Mouse (Mus musculus) cerebellum, postnatal 4 days (tissue): ENCODE results near the gene Plcb2.

Experiments
- DNase-seq, 2 experiments: peaks; one replicate each; pipeline ENCODE4 v3.0.0; 2022; ENCODE audit warnings: low spot score in 2 of 2, mixed read lengths in 1 of 2

Gene Plcb2

DNA sequence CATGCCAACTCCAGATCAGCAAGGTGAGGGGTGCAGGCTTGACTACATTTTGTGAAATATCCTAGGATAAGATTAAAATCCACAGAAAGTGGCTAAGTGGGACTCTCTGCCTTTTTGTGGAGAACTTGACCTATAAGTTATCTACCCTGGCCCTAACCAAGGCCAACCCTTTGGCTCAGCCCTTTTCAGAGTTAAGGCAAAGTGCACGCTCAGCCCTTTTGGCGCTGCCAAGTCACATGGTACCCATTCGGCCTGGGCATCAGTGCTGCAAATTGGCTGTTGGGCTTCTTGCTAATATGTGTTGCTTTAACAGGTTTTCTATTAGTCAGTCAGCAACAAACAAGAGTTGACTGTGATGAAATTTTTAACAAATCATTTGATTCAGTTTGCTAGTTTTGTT is 40.4 kb downstream of the Plcb2 start:
- DNase-seq, result no peak

DNA sequence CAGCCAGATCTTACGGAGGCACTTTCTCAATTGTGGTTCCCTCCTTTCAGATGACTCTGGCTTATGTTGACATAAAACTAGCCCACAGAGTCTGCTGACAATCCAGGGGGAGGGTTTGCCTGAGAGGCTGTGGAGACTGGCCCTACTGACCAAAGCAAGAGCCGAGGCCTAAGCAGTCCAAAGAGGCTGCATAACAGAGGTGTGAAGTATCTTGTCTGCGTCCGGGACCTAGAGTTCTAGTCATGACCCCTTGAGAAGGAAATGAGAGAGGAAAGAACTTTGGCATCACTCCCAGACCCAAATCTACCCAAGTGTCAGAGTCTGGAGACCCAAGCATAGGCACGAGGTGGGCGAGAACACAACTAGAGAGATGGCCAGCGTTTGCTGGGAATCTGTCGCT is 41.5 kb downstream of the Plcb2 start:
- no peak for DNase-seq

GRCm38 (mm10) chr2:118685088-118685487 is 43.1 kb downstream of the Plcb2 start:
- DNase-seq, result no peak

- DNase-seq, result no peak
Observed at GRCm38 (mm10) chr2:118682544-118683260, 45.5 kb downstream of the Plcb2 start.

GRCm38 (mm10) chr2:118680926-118681325 is 47.3 kb downstream of the Plcb2 start:
- no peak for DNase-seq

DNA sequence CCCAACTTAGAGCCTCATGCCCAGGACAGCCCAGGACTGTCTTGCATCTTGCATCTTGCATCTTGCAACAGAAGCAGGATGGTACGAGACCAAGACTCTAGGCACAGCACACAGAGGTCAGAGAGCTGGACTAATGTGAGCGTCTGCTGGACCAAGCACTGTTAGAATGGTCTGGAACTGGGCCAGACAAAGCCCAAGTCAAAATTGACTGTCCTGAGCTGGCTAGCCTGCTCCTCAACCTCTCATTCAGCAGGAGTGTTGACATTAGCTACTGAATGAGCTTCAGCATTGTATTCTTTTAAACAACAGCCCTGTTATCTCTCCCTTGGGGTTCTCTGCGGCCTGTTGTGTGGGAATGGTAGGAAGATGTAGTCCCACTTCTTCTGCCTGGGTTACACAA is 48.7 kb downstream of the Plcb2 start:
- DNase-seq, result no peak

- no peak for DNase-seq
Observed at GRCm38 (mm10) chr2:118677817-118678216, 50.4 kb downstream of the Plcb2 start.

DNA sequence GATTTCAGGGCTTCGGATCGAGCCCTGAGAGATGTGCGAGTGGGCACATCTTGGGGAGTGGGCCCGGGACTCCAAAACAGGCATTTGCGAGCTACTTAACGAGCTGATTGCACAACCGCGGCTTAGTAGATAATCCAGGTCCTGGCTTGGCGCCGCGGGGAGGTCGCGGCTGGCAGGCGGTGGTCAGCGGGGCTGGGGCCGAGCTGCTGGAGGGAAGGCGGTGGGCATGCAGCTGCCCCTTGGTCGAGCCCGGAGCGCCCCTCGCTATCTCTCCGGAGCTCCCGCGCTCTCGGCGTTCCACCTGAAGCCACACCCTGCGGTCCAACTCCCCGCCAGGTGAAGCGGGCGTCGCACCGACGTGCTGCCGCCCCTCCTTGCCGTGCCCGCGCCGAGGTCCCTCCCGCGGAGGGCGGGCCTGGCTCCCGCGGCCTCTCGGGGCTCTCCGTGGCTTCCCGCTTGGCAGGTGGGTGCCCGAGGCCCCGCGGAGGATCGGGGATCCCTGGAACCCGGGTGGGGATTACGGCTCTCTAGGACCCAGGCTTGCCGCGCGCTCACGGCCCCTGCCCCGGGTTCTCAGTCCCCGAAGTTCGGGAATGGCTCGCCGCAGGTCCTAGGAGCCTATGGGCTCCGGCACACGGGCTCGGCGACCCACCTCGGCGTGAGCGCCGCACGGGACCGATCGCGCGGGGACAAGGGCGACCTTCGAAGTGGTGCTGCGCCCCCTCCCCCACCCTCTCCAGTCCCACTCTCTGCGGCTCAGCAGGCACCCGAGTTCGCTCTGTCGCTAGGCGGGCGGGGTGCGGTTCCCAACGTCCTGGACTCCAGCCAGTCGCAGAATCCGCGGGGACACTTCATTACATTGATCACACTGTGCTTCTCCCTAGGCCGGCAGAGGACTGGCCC is 51.1 kb downstream of the Plcb2 start:
- DNase-seq, result no peak

GRCm38 (mm10) chr2:118674500-118674899 is 53.7 kb downstream of the Plcb2 start:
- no peak for DNase-seq

DNA sequence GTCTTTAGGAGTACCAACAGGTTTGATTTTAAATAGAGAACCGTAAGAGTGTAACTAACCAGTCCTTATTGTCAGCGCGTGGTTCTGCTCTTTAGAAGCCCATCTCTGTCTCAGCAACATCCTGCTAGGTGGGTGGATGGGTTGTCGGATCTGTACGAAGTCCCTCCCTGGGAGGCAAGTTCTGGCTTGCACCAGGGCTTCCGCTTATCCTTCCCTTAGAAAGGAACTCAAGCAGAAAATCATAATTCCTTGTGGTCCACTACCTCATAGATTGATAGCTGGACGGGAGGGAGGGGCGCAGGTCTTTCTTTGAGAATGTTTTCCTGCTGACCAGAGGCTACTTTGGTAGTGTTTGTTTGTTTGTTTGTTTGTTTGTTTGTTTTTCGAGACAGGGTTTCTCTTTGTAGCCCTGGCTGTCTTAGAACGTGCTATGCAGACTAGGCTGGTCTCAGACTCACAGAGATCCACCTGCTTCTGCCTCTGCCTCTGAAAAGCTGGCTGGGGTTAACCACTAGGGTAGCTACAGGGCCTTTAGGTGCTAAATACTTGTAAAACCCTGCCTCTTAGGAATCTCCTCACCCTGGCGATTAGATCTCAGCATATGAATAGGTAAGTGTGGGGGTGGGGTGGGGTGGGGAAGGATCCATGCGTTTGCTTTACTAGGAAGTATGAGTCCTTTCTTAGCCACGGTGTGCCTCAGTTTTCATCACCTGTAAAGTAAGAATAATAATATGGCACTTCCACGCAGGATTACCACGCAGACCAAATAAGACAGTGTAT is 54.4 kb downstream of the Plcb2 start:
- DNase-seq, result no peak

GRCm38 (mm10) chr2:118671728-118672127 is 56.5 kb downstream of the Plcb2 start:
- DNase-seq, result no peak

- DNase-seq, result no peak
Observed at GRCm38 (mm10) chr2:118669785-118670184, 58.5 kb downstream of the Plcb2 start.

DNA sequence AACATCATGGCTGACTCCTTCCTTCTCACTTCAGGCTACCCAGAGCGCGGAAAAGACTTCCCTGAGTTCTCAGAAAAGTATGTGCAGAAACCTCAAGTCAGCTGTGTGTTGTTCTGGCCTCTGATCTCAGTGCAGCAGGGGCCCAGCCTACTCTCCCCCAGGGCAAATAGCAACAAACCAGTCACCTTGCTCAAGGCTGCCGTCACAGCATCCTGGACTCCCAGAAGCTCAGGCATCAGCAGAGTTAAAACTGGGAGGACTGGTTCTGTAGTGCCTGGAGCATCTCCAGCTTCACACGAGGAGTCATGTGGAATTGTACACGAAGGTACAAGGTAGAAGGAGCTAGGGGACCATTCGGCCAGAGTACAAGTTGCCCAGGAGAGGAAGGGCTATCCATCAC is 59.0 kb downstream of the Plcb2 start:
- DNase-seq, result no peak

DNA sequence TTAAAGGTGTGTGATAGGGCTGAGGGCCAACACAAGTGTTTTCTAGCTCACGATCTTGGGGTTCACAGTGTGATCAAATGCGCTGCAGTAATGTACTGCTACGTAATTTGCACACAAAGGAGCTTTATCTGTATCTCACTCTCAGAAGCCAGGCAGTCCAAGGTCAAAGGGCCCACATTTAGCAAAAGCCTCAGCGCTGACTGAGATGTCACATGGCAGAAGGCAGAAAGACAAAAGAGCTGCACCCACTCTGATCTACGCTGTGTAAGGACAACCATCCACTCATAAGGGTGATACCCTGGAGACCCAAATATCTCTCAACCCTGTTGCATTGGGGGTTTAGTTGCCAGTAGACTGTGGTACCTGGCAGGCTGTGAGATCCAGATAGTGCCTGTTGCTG is 61.1 kb downstream of the Plcb2 start:
- no peak for DNase-seq

GRCm38 (mm10) chr2:118665616-118666015 is 62.6 kb downstream of the Plcb2 start:
- DNase-seq, result no peak

DNA sequence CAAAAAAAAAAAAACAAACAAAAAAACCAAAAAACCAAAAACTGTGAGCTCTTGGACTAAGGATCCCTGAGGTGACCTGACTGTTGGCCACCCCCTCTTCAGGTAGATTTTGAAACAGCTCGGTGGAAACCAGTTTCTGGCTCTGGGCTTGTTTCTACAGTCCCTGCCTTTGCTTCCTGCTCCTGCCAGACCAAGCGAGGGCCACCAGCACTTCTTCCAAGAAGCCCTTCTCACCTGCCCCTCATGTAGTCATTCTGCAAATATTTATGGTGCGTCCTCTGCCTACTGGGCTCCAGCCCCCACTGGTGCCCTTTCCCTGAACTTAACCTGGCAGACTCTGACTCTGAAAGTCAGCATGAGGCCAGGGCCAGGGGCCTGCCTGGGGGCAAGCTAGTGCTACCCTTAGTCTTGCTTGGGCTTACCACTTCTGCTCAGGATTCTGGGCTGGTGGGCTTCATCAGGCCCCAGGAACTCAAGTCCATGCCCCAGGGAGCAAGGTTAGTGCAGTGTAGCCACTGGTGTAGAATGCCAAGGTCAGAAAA is 63.2 kb downstream of the Plcb2 start:
- DNase-seq, result no peak

DNA sequence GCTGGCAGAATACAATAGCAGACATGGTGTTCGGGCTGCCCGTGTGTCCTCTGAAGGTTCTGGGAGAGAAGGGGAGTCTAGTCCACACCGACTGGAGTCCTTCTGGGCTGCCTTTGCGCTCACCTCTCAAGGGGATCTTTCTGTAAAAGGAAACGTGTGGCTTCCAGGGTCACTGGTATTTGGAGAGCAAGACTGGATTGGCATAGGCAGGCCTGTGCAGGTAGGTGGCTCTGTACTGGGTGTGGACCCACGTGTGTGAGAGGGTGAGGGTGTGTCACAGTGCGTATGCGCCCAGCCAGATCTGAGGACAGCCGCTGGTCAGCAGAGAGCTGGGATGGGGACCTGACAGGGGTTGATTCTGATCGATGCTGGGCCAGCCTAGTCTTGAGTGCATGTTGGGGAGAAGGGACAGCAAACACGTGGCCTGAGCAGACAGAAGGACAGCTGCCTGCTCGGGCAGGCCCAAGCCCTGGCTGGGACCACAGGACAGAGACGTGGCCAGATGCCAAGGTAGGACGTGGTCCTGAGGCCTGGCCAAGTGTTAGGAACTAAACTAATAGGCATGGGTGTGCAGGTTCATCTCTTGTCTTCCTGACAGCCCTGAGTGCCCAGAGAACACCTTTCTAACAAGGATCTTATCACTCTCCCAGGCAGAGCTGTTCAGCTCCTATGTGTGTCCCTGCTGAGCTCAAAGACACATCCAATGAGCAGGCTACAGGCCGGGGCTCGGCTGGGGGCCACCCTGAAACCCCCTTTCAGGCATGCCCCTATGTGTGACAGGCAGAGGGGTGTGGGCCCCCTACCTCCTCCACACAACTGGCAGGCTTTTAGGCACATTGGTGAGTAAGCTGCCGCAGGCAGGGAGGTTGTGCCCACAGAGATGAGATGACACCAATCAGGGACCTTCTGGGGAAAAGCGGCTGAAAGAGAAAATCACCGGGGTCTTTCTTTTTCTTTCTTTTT is 64.2 kb downstream of the Plcb2 start:
- peak in 1 of 2 experiments; percentile 28 for DNase-seq

DNA sequence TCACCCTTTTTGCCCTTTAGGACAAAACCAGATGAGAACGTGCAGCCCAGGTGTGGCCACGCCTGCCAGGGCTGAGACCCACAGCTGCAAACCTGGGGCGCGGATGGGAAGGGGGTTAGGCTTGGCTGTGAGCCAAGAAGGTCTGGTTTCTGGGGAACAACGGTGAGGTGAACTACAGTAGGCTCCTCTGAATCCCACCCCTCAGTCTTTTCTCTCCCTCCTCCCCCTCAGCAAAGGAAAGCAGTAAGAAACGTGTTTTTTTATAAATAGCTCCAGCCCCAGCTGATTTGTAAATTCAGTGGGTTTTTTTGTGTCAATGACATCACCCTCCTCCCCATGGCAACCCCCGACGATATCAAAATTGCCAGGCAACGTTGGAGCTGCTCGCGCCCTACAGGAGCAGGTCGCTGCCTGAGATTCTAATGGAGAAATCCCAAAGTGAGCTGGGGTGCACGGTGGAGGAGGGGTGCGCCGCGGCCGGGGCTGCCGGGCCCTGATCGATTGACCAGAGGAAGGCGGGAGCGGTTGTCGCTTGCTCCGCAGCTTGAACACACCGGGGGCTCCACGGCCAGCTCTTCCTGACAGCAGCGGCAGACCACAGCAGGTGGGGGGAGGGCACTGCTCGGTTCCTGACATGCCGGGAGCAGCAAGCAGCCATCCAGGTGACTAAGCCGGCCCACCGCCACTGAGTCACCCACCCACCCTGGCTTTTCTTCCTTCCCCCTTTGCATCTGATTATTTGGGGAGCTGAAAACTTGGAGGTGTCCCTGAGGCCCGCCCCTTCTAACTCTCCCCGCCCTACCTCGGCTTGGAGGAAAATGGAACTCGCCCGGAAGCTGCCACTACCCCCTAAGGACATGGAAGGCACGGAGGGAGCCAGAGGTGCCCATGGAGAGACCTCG is 65.1 kb downstream of the Plcb2 start, which contains the start of gene Pak6:
Gene Pak6, plus strand, starts transcription at position 402 of the 902 bp plus-strand sequence.
- DNase-seq, result peak in 1 of 2 experiments; percentile 22

- no peak for DNase-seq
Observed at GRCm38 (mm10) chr2:118661891-118662290, 66.3 kb downstream of the Plcb2 start.
